Mouse (Mus musculus): ENCODE measurements around the gene Bhlhe40. TPM values are rescaled to one million over a fixed set of nuclear protein-coding genes. Genes with fewer than 3 reads are reported as not detected.

Gene Bhlhe40
- total RNA-seq (2021) = 10 to 100 TPM; 70.0 to 98.6 TPM
- long read RNA-seq, experiment 1, transcript Bhlhe40-204 (1 exons, 2,620 nt) = minor isoform, 9 of 68 reads
- long read RNA-seq, experiment 1, transcript Bhlhe40-201 (5 exons, 3,113 nt) = major isoform, 53 of 68 reads
- long read RNA-seq, experiment 1, partial matches to known transcripts = 2 of 68 reads
- long read RNA-seq, experiment 1, other reads (novel, unspliced or antisense) = 4 of 68 reads
- long read RNA-seq, experiment 2, transcript Bhlhe40-201 (5 exons, 3,113 nt) = major isoform, 138 of 159 reads
- long read RNA-seq, experiment 2, transcript Bhlhe40-204 (1 exons, 2,620 nt) = minor isoform, 12 of 159 reads
- long read RNA-seq, experiment 2, partial matches to known transcripts = 5 of 159 reads
- long read RNA-seq, experiment 2, other reads (novel, unspliced or antisense) = 4 of 159 reads

- DNase-seq (ENCODE audit: low spot score) = peak; percentile 92
These were observed at the start of gene Bhlhe40 for GRCm38 (mm10) chr6:108660206-108660877. Gene Bhlhe40, plus strand, starts transcription at chr6:108660629.

GRCm38 (mm10) chr6:108611663-108612062 lies 48.8 kb upstream of the Bhlhe40 start:
- no peak for DNase-seq (ENCODE audit: low spot score)

- DNase-seq (ENCODE audit: low spot score) = no peak
These were observed 42.4 kb upstream of the Bhlhe40 start for GRCm38 (mm10) chr6:108618025-108618424.

- DNase-seq (ENCODE audit: low spot score) = no peak
These were observed 37.3 kb upstream of the Bhlhe40 start for GRCm38 (mm10) chr6:108623028-108623565.

GRCm38 (mm10) chr6:108624915-108625314 lies 35.5 kb upstream of the Bhlhe40 start:
- DNase-seq (ENCODE audit: low spot score) = no peak

GRCm38 (mm10) chr6:108630701-108631100 lies 29.7 kb upstream of the Bhlhe40 start:
- no peak for DNase-seq (ENCODE audit: low spot score)

GRCm38 (mm10) chr6:108638157-108638833 lies 22.1 kb upstream of the Bhlhe40 start:
- DNase-seq (ENCODE audit: low spot score) = no peak

GRCm38 (mm10) chr6:108642020-108642419 lies 18.4 kb upstream of the Bhlhe40 start:
- DNase-seq (ENCODE audit: low spot score) = no peak

- DNase-seq (ENCODE audit: low spot score) = no peak
These were observed 17.4 kb upstream of the Bhlhe40 start for GRCm38 (mm10) chr6:108643035-108643434.

GRCm38 (mm10) chr6:108644311-108644710 lies 16.1 kb upstream of the Bhlhe40 start:
- DNase-seq (ENCODE audit: low spot score) = no peak

- no peak for DNase-seq (ENCODE audit: low spot score)
These were observed 13.3 kb upstream of the Bhlhe40 start for GRCm38 (mm10) chr6:108647094-108647493.

GRCm38 (mm10) chr6:108648072-108648471 lies 12.4 kb upstream of the Bhlhe40 start:
- DNase-seq (ENCODE audit: low spot score) = no peak

- no peak for DNase-seq (ENCODE audit: low spot score)
These were observed 4.6 kb upstream of the Bhlhe40 start for GRCm38 (mm10) chr6:108655861-108656260.

GRCm38 (mm10) chr6:108658051-108658415 lies 2.4 kb upstream of the Bhlhe40 start:
- peak; percentile 18 for DNase-seq (ENCODE audit: low spot score)

GRCm38 (mm10) chr6:108658416-108659201 lies 1.8 kb upstream of the Bhlhe40 start:
- peak; percentile 68 for DNase-seq (ENCODE audit: low spot score)

GRCm38 (mm10) chr6:108659221-108659725 lies 1.2 kb upstream of the Bhlhe40 start:
- DNase-seq (ENCODE audit: low spot score) = peak; percentile 95

GRCm38 (mm10) chr6:108659726-108660205 lies 663 bp upstream of the Bhlhe40 start:
- peak; percentile 91 for DNase-seq (ENCODE audit: low spot score)

- no peak for DNase-seq (ENCODE audit: low spot score)
These were observed 505 bp downstream of the Bhlhe40 start for GRCm38 (mm10) chr6:108660878-108661389.

- peak; percentile 98 for DNase-seq (ENCODE audit: low spot score)
These were observed 983 bp downstream of the Bhlhe40 start for GRCm38 (mm10) chr6:108661412-108661811.

GRCm38 (mm10) chr6:108661890-108662289 lies 1.5 kb downstream of the Bhlhe40 start:
- peak; percentile 31 for DNase-seq (ENCODE audit: low spot score)
